Mouse (Mus musculus): ENCODE data around the gene Zcwpw1.
"Not testable (repeated sequence)": the region's sequence is repeated elsewhere in the genome, so short reads cannot be mapped to it uniquely, and the experiment has no call there.

The Zcwpw1 gene

GRCm38 (mm10) chr5:137787151-137787928 is at the start of gene Zcwpw1, which contains the start of gene Mepce:
TSS of gene Zcwpw1 (plus strand) at chr5:137787798.
TSS of gene Mepce (minus strand) at chr5:137787655.
- DNase-seq = peak; percentile 92 to 99

GRCm38 (mm10) chr5:137738516-137738915 is 49.1 kb upstream of the Zcwpw1 start:
- no peak for DNase-seq

- no peak for DNase-seq
These were observed 48.1 kb upstream of the Zcwpw1 start for GRCm38 (mm10) chr5:137739471-137739870.

- DNase-seq = no peak
These were observed 47.1 kb upstream of the Zcwpw1 start for GRCm38 (mm10) chr5:137740506-137740905.

- DNase-seq = peak; percentile 80 to 90
These were observed 46.3 kb upstream of the Zcwpw1 start, which contains the start of gene Nyap1 for GRCm38 (mm10) chr5:137741023-137741931. TSS of gene Nyap1 (minus strand) at chr5:137741607.

- DNase-seq = no peak
These were observed 45.5 kb upstream of the Zcwpw1 start for GRCm38 (mm10) chr5:137742048-137742447.

GRCm38 (mm10) chr5:137742836-137743235 is 44.8 kb upstream of the Zcwpw1 start:
- DNase-seq = no peak

GRCm38 (mm10) chr5:137744197-137744596 is 43.4 kb upstream of the Zcwpw1 start:
- DNase-seq = no peak

GRCm38 (mm10) chr5:137745214-137746171 is 42.1 kb upstream of the Zcwpw1 start, which contains the start of gene Tsc22d4:
TSS of gene Tsc22d4 (plus strand) at chr5:137745730.
- peak; percentile 85 to 86 for DNase-seq

GRCm38 (mm10) chr5:137746282-137746850 is 41.2 kb upstream of the Zcwpw1 start:
- DNase-seq = peak; percentile 63 to 71

GRCm38 (mm10) chr5:137746851-137747325 is 40.7 kb upstream of the Zcwpw1 start:
- DNase-seq = peak in 1 of 2 experiments; percentile 43

GRCm38 (mm10) chr5:137747326-137747961 is 40.2 kb upstream of the Zcwpw1 start:
- peak; percentile 63 to 65 for DNase-seq

- DNase-seq = no peak
These were observed 39.3 kb upstream of the Zcwpw1 start for GRCm38 (mm10) chr5:137748130-137748770.

- DNase-seq = no peak
These were observed 38.3 kb upstream of the Zcwpw1 start for GRCm38 (mm10) chr5:137749196-137749836.

- DNase-seq = not testable (repeated sequence)
These were observed 37.4 kb upstream of the Zcwpw1 start for GRCm38 (mm10) chr5:137750212-137750611.

- no peak for DNase-seq
These were observed 36.2 kb upstream of the Zcwpw1 start for GRCm38 (mm10) chr5:137751221-137751887.

GRCm38 (mm10) chr5:137751988-137752387 is 35.6 kb upstream of the Zcwpw1 start:
- no peak for DNase-seq

- no peak for DNase-seq
These were observed 34.3 kb upstream of the Zcwpw1 start for GRCm38 (mm10) chr5:137753111-137753832.

- no peak for DNase-seq
These were observed 32.2 kb upstream of the Zcwpw1 start for GRCm38 (mm10) chr5:137755425-137755824.

Data from cerebellum, adult 18-20 months (tissue).